Comparison of ENCODE assay signal across 10 mouse cellular contexts in the genomic region with DNA sequence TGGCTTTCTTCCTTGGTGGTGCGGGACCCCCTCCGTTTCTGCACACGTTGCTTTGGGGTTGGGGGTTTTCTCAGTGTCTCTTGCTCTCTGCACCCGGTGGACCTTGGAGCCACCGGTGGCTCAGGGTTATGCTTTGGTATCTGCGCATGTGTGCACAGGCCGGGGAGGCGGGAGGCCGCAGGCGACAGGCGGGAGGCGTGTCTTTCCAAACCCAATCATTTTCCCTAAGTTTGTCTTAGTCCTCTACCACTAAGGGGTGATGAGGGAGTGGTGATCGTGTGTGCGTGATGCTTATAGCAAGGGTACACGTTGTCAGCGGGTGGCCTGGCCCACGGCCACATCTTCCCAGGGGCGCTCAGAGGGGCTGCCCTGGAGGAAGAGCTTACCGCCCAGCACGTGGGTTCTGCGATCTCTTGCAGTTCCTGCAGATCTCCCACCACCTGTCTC. TPM values are rescaled to one million over a fixed set of nuclear protein-coding genes. Genes with fewer than 3 reads are reported as not detected.
DNase-seq lines count a peak whose midpoint lies in the region; ATAC-seq and TF ChIP-seq lines count a peak whose summit lies in the region.
"Had no signal": no experiment of that assay in that cellular context is flagged by ENCODE, and none has a peak within 500 bp of the region (broad histone marks: within the 10 kb centered on the region; RNA-seq: fewer than 3 reads in every experiment).

No protein-coding gene starts in this region.

- peak overlapping the region; percentile 62 for H3K9ac ChIP-seq in forebrain, embryonic 13.5 days
- H3K9ac ChIP-seq in liver, embryonic 14.5 days (replicated peaks) = peak overlapping the region; percentile 71
- H3K9ac ChIP-seq in neural tube, embryonic 12.5 days = peak overlapping the region; percentile 52

- no peak for TF ChIP-seq CTCF in liver, embryonic 14.5 days (IDR thresholded peaks at IDR 0.05; ENCODE audit: low read depth)

- H3K27me3 ChIP-seq in forebrain, embryonic 13.5 days = peaks cover 12% of the 10 kb centered on the region
- no peaks in the 10 kb centered on the region for H3K27me3 ChIP-seq in liver, embryonic 14.5 days (ENCODE audit: control insufficient read depth, insufficient read depth, low read length)
- peaks cover 14% of the 10 kb centered on the region for H3K27me3 ChIP-seq in neural tube, embryonic 12.5 days (replicated peaks)

- H3K36me3 ChIP-seq in forebrain, embryonic 13.5 days (ENCODE audit: poor library complexity, severe bottlenecking) = peaks cover 14% of the 10 kb centered on the region
- peaks cover 2% of the 10 kb centered on the region for H3K36me3 ChIP-seq in liver, embryonic 14.5 days (replicated peaks; ENCODE audit: control insufficient read depth, insufficient read depth, low read depth)
- peaks cover 19% of the 10 kb centered on the region for H3K36me3 ChIP-seq in neural tube, embryonic 12.5 days

- peak; percentile 46 for DNase-seq in ES-CJ7 (ENCODE audit: low read depth, low spot score)
- peak; percentile 60 for DNase-seq in heart, postnatal 4 days
- DNase-seq in large intestine, adult 2 months (ENCODE audit: low read depth, low spot score) = peak; percentile 19
- peak; percentile 50 to 56 (median 51) for DNase-seq in liver, embryonic 14.5 days (ENCODE audit: low read depth in 3 of 3, low spot score in 3 of 3)
- peak; percentile 69 for DNase-seq in testis, postnatal 10 days (ENCODE audit: low spot score)

- H3K4me3 ChIP-seq in forebrain, embryonic 13.5 days = peak overlapping the region; percentile 42
- peak overlapping the region; percentile 61 to 68 for H3K4me3 ChIP-seq in liver, embryonic 14.5 days (ENCODE audit: insufficient read depth in 1 of 2, low read depth in 2 of 2, low read length in 2 of 2)
- H3K4me3 ChIP-seq in neural tube, embryonic 12.5 days = peak overlapping the region; percentile 35

- peaks cover 16% of the 10 kb centered on the region for H3K4me1 ChIP-seq in forebrain, embryonic 13.5 days
- H3K4me1 ChIP-seq in liver, embryonic 14.5 days (replicated peaks; ENCODE audit: control insufficient read depth in 2 of 2, insufficient read depth in 2 of 2, low read length in 1 of 2) = peaks cover 27 to 28% of the 10 kb centered on the region in 2 experiments
- peaks cover 15% of the 10 kb centered on the region for H3K4me1 ChIP-seq in neural tube, embryonic 12.5 days

- no peak overlapping the region for H3K27ac ChIP-seq in forebrain, embryonic 13.5 days
- no peak overlapping the region; the same call in 1 of the 2 replicates for H3K27ac ChIP-seq in liver, embryonic 14.5 days
- no peak overlapping the region for H3K27ac ChIP-seq in neural tube, embryonic 12.5 days

- H3K9me3 ChIP-seq in forebrain, embryonic 13.5 days (replicated peaks) = no peaks in the 10 kb centered on the region
- no peaks in the 10 kb centered on the region for H3K9me3 ChIP-seq in liver, embryonic 14.5 days (ENCODE audit: control insufficient read depth, low read length)
- no peaks in the 10 kb centered on the region for H3K9me3 ChIP-seq in neural tube, embryonic 12.5 days

- no peak for TF ChIP-seq EP300 in liver, embryonic 14.5 days (IDR thresholded peaks at IDR 0.05; ENCODE audit: low read depth)

- ATAC-seq in cerebellum, adult (ENCODE audit: insufficient number of reproducible peaks, low FRiP score, low TSS enrichment) = peak; percentile 78; the same call in 1 of the 2 replicates
- peak; percentile 84 for ATAC-seq in forebrain, embryonic 13.5 days
- peak; percentile 88 for ATAC-seq in liver, embryonic 14.5 days (ENCODE audit: insufficient read depth)
- peak; percentile 80 for ATAC-seq in neural tube, embryonic 12.5 days (ENCODE audit: low FRiP score, low read depth)

- WGBS in forebrain, embryonic 13.5 days = 3% methylated on average over 21 of the region's 21 CpGs
- 2% methylated on average over 21 of the region's 21 CpGs for WGBS in large intestine, adult 2 months
- 4% methylated on average over 21 of the region's 21 CpGs for WGBS in liver, embryonic 14.5 days (ENCODE audit: insufficient replicate concordance)
- 4% methylated on average over 21 of the region's 21 CpGs for WGBS in neural tube, embryonic 12.5 days

- H3K4me2 ChIP-seq in forebrain, embryonic 13.5 days = peak overlapping the region; percentile 91
- peak overlapping the region; percentile 93 for H3K4me2 ChIP-seq in liver, embryonic 14.5 days (ENCODE audit: low read depth)
- peak overlapping the region; percentile 80 for H3K4me2 ChIP-seq in neural tube, embryonic 12.5 days (replicated peaks)

RNA-seq across cellular contexts. Expression of gene Vwce, which starts 0.9 kb away (rescaled TPM):
- polyA plus RNA-seq in forebrain, embryonic 13.5 days (2015; fragmentation: Nextera tagmentation; extraction: Ambion mirVana) = 0.27 and 0.91 TPM in 2 replicates
- total RNA-seq in heart, postnatal 4 days (2021) = under 1 TPM; 0.38 to 0.47 TPM
- 1.3 and 6.0 TPM in 2 replicates for polyA plus RNA-seq in large intestine, adult 2 months (2012; rRNA removed)
- polyA plus RNA-seq in liver, embryonic 14.5 days (2012; rRNA removed) = 6.7 and 8.5 TPM in 2 replicates
- polyA plus RNA-seq in liver, embryonic 14.5 days (2014; fragmentation: Nextera tagmentation; extraction: Ambion mirVana) = 5.4 and 7.4 TPM in 2 replicates
- 0.33 and 0.87 TPM in 2 replicates for polyA plus RNA-seq in neural tube, embryonic 12.5 days (2016; fragmentation: Nextera tagmentation; extraction: Ambion mirVana)
- total RNA-seq: neutrophil, adult 5-6 weeks had no signal

RNA-seq across cellular contexts. Expression of gene Tkfc, which starts 29.4 kb away (rescaled TPM):
- polyA plus RNA-seq in forebrain, embryonic 13.5 days (2015; fragmentation: Nextera tagmentation; extraction: Ambion mirVana) = 19.8 and 24.2 TPM in 2 replicates
- total RNA-seq in heart, postnatal 4 days (2021) = 10 to 100 TPM; 13.3 to 13.6 TPM
- 115 and 227 TPM in 2 replicates for polyA plus RNA-seq in large intestine, adult 2 months (2012; rRNA removed)
- 11.7 and 13.9 TPM in 2 replicates for polyA plus RNA-seq in liver, embryonic 14.5 days (2012; rRNA removed)
- 15.1 and 15.6 TPM in 2 replicates for polyA plus RNA-seq in liver, embryonic 14.5 days (2014; fragmentation: Nextera tagmentation; extraction: Ambion mirVana)
- 20.6 and 21.2 TPM in 2 replicates for polyA plus RNA-seq in neural tube, embryonic 12.5 days (2016; fragmentation: Nextera tagmentation; extraction: Ambion mirVana)

RNA-seq across cellular contexts. Expression of gene Ddb1, which starts 29.8 kb away (rescaled TPM):
- polyA plus RNA-seq in forebrain, embryonic 13.5 days (2015; fragmentation: Nextera tagmentation; extraction: Ambion mirVana) = 278 and 318 TPM in 2 replicates
- total RNA-seq in heart, postnatal 4 days (2021) = 100 to 1,000 TPM; 269 to 282 TPM
- polyA plus RNA-seq in large intestine, adult 2 months (2012; rRNA removed) = 93.2 and 120 TPM in 2 replicates
- polyA plus RNA-seq in liver, embryonic 14.5 days (2012; rRNA removed) = 66.8 and 91.2 TPM in 2 replicates
- polyA plus RNA-seq in liver, embryonic 14.5 days (2014; fragmentation: Nextera tagmentation; extraction: Ambion mirVana) = 133 and 147 TPM in 2 replicates
- 369 and 375 TPM in 2 replicates for polyA plus RNA-seq in neural tube, embryonic 12.5 days (2016; fragmentation: Nextera tagmentation; extraction: Ambion mirVana)

RNA-seq across cellular contexts. Expression of gene Pga5, which starts 43.0 kb away (rescaled TPM):
- polyA plus RNA-seq in forebrain, embryonic 13.5 days (2015; fragmentation: Nextera tagmentation; extraction: Ambion mirVana) = not detected in 2 replicates
- total RNA-seq in heart, postnatal 4 days (2021) = not detected
- polyA plus RNA-seq in large intestine, adult 2 months (2012; rRNA removed) = 0.09 TPM in 1 of 2 replicates, not detected in the other
- polyA plus RNA-seq in liver, embryonic 14.5 days (2012; rRNA removed) = 0.02 TPM in 1 of 2 replicates, not detected in the other
- not detected in 2 replicates for polyA plus RNA-seq in liver, embryonic 14.5 days (2014; fragmentation: Nextera tagmentation; extraction: Ambion mirVana)
- not detected in 2 replicates for polyA plus RNA-seq in neural tube, embryonic 12.5 days (2016; fragmentation: Nextera tagmentation; extraction: Ambion mirVana)
- total RNA-seq: MEL; neutrophil, adult 5-6 weeks had no signal

RNA-seq across cellular contexts. Expression of gene Vps37c, which starts 53.6 kb away (rescaled TPM):
- polyA plus RNA-seq in forebrain, embryonic 13.5 days (2015; fragmentation: Nextera tagmentation; extraction: Ambion mirVana) = 32.1 and 33.3 TPM in 2 replicates
- total RNA-seq in heart, postnatal 4 days (2021) = 10 to 100 TPM; 26.1 to 27.9 TPM
- polyA plus RNA-seq in large intestine, adult 2 months (2012; rRNA removed) = 24.7 and 26.6 TPM in 2 replicates
- polyA plus RNA-seq in liver, embryonic 14.5 days (2012; rRNA removed) = 6.0 and 6.3 TPM in 2 replicates
- 9.3 and 10.4 TPM in 2 replicates for polyA plus RNA-seq in liver, embryonic 14.5 days (2014; fragmentation: Nextera tagmentation; extraction: Ambion mirVana)
- 33.8 and 39.2 TPM in 2 replicates for polyA plus RNA-seq in neural tube, embryonic 12.5 days (2016; fragmentation: Nextera tagmentation; extraction: Ambion mirVana)

Comparison
In these comparisons a context has a peak if more than half of its experiments do, and no peak if none do; other contexts are left out.
1. DNase-seq: peak in every context shown above with its lines; median percentile 69 in testis, postnatal 10 days; 60 in heart, postnatal 4 days; 51 in liver, embryonic 14.5 days; 46 in ES-CJ7; 19 in large intestine, adult 2 months.